Mouse (Mus musculus) embryonic fibroblast, embryonic 13.5 days (primary cell): ENCODE results near the gene Sipa1l3. TPM values are rescaled to one million over a fixed set of nuclear protein-coding genes. Genes with fewer than 3 reads are reported as not detected.

Experiments
- H3K27ac ChIP-seq: 2 replicates; pipeline ENCODE4 v1.5.1; 2012; ENCODE audit warnings: low read length, control low read depth, inconsistent platforms; ENCODE audit not compliant: insufficient read depth
- H3K4me1 ChIP-seq: 2 replicates; pipeline ENCODE4 v1.6.1; 2011; ENCODE audit warnings: low read length; ENCODE audit not compliant: control insufficient read depth, insufficient read depth
- H3K4me3 ChIP-seq: 2 replicates; pipeline ENCODE4 v1.5.1; 2011; ENCODE audit warnings: mild to moderate bottlenecking, control low read depth, low read length; ENCODE audit not compliant: insufficient read depth
- CTCF ChIP-seq: IDR thresholded peaks from 2 replicates; pipeline ENCODE4 v1.5.1; 2011; ENCODE audit warnings: mild to moderate bottlenecking, control low read depth, low read length, moderate library complexity, borderline replicate concordance; ENCODE audit not compliant: insufficient read depth
- POLR2A ChIP-seq: IDR thresholded peaks from 2 replicates; pipeline ENCODE4 v1.6.1; 2011; ENCODE audit warnings: low read depth, mild to moderate bottlenecking, control low read depth, low read length, moderate library complexity
- polyA plus RNA-seq: library from polyadenylated mRNA; stranded (reverse); fragments of >200 nt; gene quantifications from 2 replicates; pipeline ENCODE4 v1.2.4, GENCODE M21; 2011; ENCODE audit warnings: low read depth; ENCODE audit not compliant: missing spikeins, insufficient read length

Sipa1l3 gene
- polyA plus RNA-seq, 1 experiment, result 22.0 TPM

DNA sequence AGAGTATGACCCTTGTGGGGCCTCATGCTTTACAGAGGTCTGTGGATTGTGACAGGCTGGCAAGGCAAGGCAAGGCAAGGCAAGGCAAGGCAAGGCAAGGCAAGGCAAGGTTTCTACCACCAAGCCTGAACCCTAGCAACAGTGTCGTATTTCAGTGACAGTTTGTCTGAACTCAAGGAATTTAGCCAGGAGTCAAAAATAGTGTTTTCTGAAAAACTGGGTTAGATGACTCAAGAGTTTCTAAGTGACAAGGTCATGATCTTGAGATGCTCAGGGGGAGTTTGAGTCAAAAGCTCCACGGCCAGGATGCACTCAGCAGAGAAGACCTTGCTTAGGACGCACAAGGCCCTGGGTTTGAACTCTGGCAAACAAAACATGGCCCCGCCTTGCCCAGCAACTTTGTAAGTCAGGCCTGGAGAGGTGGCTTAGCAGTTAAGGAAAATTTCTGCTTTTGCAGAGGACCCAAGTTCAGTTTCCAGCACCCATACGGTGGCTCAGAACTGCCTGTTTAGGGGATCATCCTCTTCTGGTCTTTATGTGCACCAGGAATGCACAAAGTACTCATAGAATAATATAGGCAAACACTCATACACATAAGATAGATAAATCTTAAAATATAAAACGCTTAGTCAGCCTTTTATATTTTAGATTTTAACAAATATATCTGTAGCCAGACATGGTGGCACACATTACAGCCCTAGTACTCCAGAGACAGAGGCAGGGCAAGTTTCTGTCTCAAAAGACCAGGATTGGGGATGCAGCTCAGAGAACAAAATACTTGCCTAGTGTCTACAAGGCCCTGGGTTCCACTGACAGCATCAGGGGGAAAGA lies 182.4 kb downstream of the Sipa1l3 start:
- TF ChIP-seq POLR2A, result no peak
- TF ChIP-seq CTCF, result no peak
- H3K4me1 ChIP-seq, result no peaks in the 10 kb centered on the region
- no peak overlapping the region for H3K27ac ChIP-seq
- no peak overlapping the region for H3K4me3 ChIP-seq

- Histone ChIP-seq H3K27ac (no peak overlapping the region), H3K4me3 (no peak overlapping the region)
- no peak for TF ChIP-seq CTCF
- TF ChIP-seq POLR2A, result no peak
Measured at GRCm38 (mm10) chr7:29335276-29335675, 183.2 kb downstream of the Sipa1l3 start.

GRCm38 (mm10) chr7:29334156-29334555 lies 184.3 kb downstream of the Sipa1l3 start:
- TF ChIP-seq POLR2A (no peak), CTCF (no peak)
- Histone ChIP-seq H3K4me1 (no peaks in the 10 kb centered on the region), H3K27ac (no peak overlapping the region), H3K4me3 (no peak overlapping the region)

More at GRCm38 (mm10) chr7:29335276-29335675, 183.2 kb downstream of the Sipa1l3 start:
- H3K4me1 ChIP-seq, result no peaks in the 10 kb centered on the region

DNA sequence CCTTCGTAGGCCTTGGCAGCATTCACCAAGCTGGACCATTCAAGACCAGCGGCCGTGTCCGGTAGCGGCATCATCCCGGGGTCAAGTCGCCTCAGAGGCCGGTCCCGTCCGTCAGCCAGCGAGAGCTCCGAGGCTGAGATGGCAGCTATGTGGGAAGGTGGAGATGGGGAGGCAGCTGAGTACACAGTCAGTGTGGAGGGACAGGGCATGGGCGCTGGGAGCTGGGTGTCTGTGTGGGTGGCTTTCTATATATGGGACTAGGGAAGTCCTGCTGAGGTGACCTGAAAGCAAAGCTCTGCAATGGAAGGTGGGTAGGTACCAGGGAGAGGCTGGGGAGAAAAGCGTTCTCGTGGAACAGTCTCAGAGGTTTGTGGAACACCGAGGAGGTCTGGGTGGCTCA lies 189.5 kb downstream of the Sipa1l3 start:
- Histone ChIP-seq H3K4me3 (no peak overlapping the region), H3K4me1 (no peaks in the 10 kb centered on the region), H3K27ac (no peak overlapping the region)
- TF ChIP-seq POLR2A, result no peak
- no peak for TF ChIP-seq CTCF

- Histone ChIP-seq H3K27ac (no peak overlapping the region), H3K4me3 (no peak overlapping the region), H3K4me1 (no peaks in the 10 kb centered on the region)
- TF ChIP-seq POLR2A (no peak), CTCF (no peak)
Measured at GRCm38 (mm10) chr7:29327087-29327486, 191.4 kb downstream of the Sipa1l3 start.

DNA sequence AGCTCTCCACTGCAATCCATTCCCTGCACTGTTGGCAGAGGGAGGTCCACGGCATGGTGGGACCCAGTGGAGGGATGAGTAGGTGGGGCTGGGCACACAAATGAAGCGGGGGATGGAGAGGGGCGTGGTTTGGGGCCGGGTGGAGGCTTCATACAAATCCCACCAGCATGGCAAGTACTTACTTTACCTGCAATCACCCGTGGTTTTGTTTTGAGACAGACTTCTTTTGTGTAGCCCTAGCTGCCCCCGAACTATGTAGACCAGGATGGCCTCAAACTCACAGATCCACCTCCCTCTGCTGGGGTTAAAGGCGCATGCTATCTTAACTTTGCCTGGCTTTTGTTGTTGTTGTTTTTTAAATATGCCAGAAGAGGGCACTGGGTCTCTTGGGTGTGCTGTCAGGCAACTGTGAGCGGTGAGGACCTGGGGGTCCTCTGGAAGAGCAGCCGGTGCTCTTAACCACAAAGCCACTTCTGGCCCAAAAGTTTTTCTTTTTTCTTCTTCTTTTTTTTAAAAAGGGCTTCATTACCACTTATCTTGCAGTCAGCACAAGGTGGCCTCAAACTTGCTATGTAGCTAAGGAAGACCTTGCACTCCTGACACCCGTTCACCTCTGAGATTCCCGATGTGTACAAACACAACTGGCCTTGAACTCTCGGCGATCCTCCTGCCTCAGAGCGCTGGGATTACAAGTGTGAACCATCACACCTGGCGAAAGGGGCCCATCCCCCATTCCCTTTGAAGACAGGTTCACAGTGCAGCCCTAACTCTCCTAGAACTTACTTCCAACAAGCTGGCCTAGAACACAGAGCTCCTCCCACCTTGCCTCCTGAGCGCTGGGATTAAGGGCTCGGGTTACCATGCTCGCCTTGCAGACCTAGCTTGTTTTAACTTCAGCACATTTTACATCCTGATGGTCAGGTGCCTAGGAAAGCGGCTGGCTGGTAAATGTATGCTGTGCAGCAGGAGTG lies 198.8 kb downstream of the Sipa1l3 start:
- TF ChIP-seq POLR2A (no peak), CTCF (no peak)
- Histone ChIP-seq H3K27ac (no peak overlapping the region), H3K4me1 (peaks cover 6% of the 10 kb centered on the region; the same call in 1 of the 2 replicates), H3K4me3 (no peak overlapping the region)

DNA sequence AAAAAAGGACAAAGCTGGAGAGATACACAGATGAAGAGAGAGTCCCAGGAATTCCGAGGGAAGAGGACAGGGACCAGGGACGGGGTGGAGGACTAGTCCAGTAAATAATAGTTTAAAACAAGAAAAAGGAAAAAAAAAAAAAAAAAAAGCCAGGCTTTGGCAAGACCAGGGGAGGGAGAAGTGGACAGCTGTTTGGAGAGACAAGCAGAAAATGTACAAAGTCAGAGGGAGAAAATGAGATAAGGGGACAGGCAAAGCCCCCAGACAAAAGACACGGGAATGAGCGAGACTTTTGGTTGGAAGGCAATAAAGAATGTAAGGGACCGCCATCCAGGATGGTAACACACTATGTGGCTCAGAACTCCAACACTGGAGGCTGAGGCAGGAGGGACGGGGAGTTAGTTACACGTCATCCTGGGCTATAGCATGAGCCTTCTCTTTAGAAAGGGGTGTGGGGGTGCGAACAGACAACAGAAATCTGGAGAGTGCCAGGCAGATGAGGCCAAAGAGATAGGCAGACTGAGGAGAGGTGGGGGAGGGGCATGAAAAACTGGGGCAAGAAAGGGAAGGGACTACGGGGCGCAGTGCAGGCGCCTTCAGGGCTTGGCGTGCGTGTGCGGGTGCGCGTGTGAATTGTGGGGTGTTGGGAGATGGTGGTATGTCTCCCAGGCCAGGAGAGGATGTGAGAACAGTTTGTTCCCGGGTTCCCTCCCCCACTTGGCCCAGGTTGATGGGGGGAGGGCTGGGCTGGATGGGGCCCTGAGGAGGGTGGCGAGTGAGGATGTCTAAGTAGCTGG lies 200.1 kb downstream of the Sipa1l3 start:
- TF ChIP-seq POLR2A, result no peak
- Histone ChIP-seq H3K4me3 (no peak overlapping the region), H3K27ac (peak overlapping the region; percentile 22; the same call in 1 of the 2 replicates), H3K4me1 (peaks cover 6% of the 10 kb centered on the region; the same call in 1 of the 2 replicates)

- no peak overlapping the region for H3K4me3 ChIP-seq
- peaks cover 6% of the 10 kb centered on the region; the same call in 1 of the 2 replicates for H3K4me1 ChIP-seq
- TF ChIP-seq CTCF, result no peak
- TF ChIP-seq POLR2A, result no peak
- H3K27ac ChIP-seq, result no peak overlapping the region
Measured at GRCm38 (mm10) chr7:29317558-29317957, 200.9 kb downstream of the Sipa1l3 start.

DNA sequence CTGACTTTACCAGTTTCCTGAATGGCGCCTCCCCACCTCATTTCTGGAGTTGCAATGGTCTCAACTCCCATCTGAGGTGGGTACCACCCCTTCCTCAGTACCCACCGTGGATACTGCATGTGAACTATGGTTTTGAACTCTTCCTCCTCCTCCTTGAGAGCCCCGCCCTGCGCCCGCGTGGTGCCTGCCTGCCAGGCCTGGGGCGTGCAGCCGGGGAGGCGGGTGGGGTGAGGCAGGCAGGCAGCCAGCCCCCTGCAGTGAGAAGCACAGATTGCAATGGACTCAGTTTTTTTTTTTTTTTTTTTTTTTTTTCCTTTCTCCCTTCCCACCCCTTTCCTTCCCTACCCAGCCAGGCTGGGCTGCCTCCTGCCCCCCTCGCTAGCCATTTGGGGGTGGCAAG lies 201.5 kb downstream of the Sipa1l3 start:
- peaks cover 6% of the 10 kb centered on the region; the same call in 1 of the 2 replicates for H3K4me1 ChIP-seq
- no peak overlapping the region for H3K4me3 ChIP-seq
- TF ChIP-seq POLR2A, result no peak
- H3K27ac ChIP-seq, result no peak overlapping the region
